Mouse (Mus musculus) spleen, adult 18-20 months (tissue): ENCODE data around the gene Golph3.

Source experiments
- DNase-seq, 2 experiments: peaks; one replicate each; pipeline ENCODE4 v3.0.0; 2022; ENCODE audit warnings: mixed read lengths in 2 of 2

Gene Golph3

GRCm38 (mm10) chr15:12388726-12389489, 67.7 kb downstream of the Golph3 start:
- DNase-seq = no peak

DNA sequence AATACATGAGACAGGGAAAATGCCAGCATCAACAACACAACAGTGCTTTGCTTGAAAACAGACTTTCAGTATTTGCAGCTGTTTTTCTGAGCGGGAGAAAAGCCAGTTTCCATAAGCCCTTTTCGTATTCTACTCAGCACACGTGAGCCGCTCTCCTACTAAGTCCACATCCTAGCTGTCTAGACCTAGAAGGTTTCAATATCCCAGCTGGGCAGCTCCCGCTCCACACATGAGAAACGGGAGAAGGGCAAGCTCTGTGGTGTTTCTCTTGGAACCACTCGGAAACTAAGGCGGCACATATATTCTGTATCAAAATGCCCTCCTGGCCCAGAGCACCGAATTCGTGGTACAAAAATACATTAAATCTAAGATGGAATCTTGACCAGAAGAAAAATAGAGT, 73.5 kb downstream of the Golph3 start:
- no peak for DNase-seq

GRCm38 (mm10) chr15:12397032-12397431, 75.8 kb downstream of the Golph3 start:
- DNase-seq = no peak
